In genomic region chr17:47359964-47360363, GRCm38 (mm10) we compare ENCODE assay signal across 8 mouse cellular contexts. TPM values are rescaled to one million over a fixed set of nuclear protein-coding genes. Genes with fewer than 3 reads are reported as not detected.
DNase-seq lines count a peak whose midpoint lies in the region; ATAC-seq and TF ChIP-seq lines count a peak whose summit lies in the region.

No protein-coding gene starts in this region.

- no peak for TF ChIP-seq POLR2A in cerebellum, adult 2 months (IDR thresholded peaks at IDR 0.05; ENCODE audit: borderline replicate concordance, insufficient read depth, low read length)
- TF ChIP-seq POLR2A in liver, adult 2 months (IDR thresholded peaks at IDR 0.05; ENCODE audit: extremely low read depth, insufficient read depth, low read length): no peak

- WGBS in cerebellum, adult 2 months: 29% methylated on average over 6 of the region's 6 CpGs
- WGBS in liver, adult 2 months: 37% methylated on average over 6 of the region's 6 CpGs
- 28% methylated on average over 6 of the region's 6 CpGs for WGBS in liver, embryonic 12.5 days (ENCODE audit: insufficient replicate concordance)

- ATAC-seq in liver, embryonic 12.5 days: no peak

- no peaks in the 10 kb centered on the region for H3K9me3 ChIP-seq in liver, embryonic 12.5 days (replicated peaks)

- H3K4me1 ChIP-seq in cerebellum, adult 2 months (ENCODE audit: control insufficient read depth, insufficient read depth, low read length): no peaks in the 10 kb centered on the region
- H3K4me1 ChIP-seq in liver, adult 2 months (ENCODE audit: control insufficient read depth, insufficient read depth, low read length): no peaks in the 10 kb centered on the region
- no peaks in the 10 kb centered on the region for H3K4me1 ChIP-seq in liver, embryonic 12.5 days

- no peaks in the 10 kb centered on the region for H3K36me3 ChIP-seq in liver, adult 2 months (ENCODE audit: control insufficient read depth, insufficient read depth, low read length)
- peaks cover 17% of the 10 kb centered on the region for H3K36me3 ChIP-seq in liver, embryonic 12.5 days

- TF ChIP-seq CTCF in cerebellum, adult 2 months (IDR thresholded peaks at IDR 0.05; ENCODE audit: borderline replicate concordance, insufficient read depth, low read depth, low read length): peak; percentile 45
- TF ChIP-seq CTCF in liver, adult 2 months (IDR thresholded peaks at IDR 0.05; ENCODE audit: low read depth, low read length): peak; percentile 74

- no peak overlapping the region for H3K27ac ChIP-seq in cerebellum, adult 2 months (ENCODE audit: insufficient read depth, low read length)
- H3K27ac ChIP-seq in liver, adult 2 months (replicated peaks; ENCODE audit: insufficient read depth, low read depth, low read length): no peak overlapping the region
- H3K27ac ChIP-seq in liver, embryonic 12.5 days: no peak overlapping the region

- no peaks in the 10 kb centered on the region; the same call in 1 of the 2 replicates for H3K27me3 ChIP-seq in cerebellum, adult 2 months (ENCODE audit: control insufficient read depth, insufficient read depth, low read length)
- H3K27me3 ChIP-seq in liver, adult 2 months (ENCODE audit: control insufficient read depth, insufficient read depth, low read length): no peaks in the 10 kb centered on the region
- H3K27me3 ChIP-seq in liver, embryonic 12.5 days (replicated peaks): no peaks in the 10 kb centered on the region

- H3K79me2 ChIP-seq in liver, adult 2 months (ENCODE audit: control insufficient read depth, insufficient read depth, low read length): no peaks in the 10 kb centered on the region

- H3K4me2 ChIP-seq in liver, embryonic 12.5 days: no peak overlapping the region

- peak in 1 of 2 experiments; percentile 30 for DNase-seq in cerebellum, adult 2 months
- no peak for DNase-seq in cerebellum, adult 9-10 months
- DNase-seq in liver, adult 2 months (ENCODE audit: extremely low read depth, low read depth, low spot score): peak; percentile 46
- DNase-seq in c-Kit-positive CD71-positive TER-119-negative erythroid progenitor cells, embryonic 14.5 days (ENCODE audit: low read depth): peak; percentile 44
- peak; percentile 64 to 67 for DNase-seq in kidney, postnatal 4 days
- DNase-seq in mesoderm, embryonic 11.5 days (ENCODE audit: low read depth, low spot score): peak; percentile 43
- peak; percentile 70 for DNase-seq in thymus, postnatal 14 days

- no peak overlapping the region for H3K4me3 ChIP-seq in cerebellum, adult 2 months (replicated peaks; ENCODE audit: insufficient read depth, low read depth, low read length)
- no peak overlapping the region for H3K4me3 ChIP-seq in liver, adult 2 months (ENCODE audit: insufficient read depth, low read depth, low read length)
- H3K4me3 ChIP-seq in liver, embryonic 12.5 days: no peak overlapping the region

- H3K9ac ChIP-seq in liver, adult 2 months (ENCODE audit: low read depth, low read length): no peak overlapping the region
- H3K9ac ChIP-seq in liver, embryonic 12.5 days: no peak overlapping the region

RNA-seq across cellular contexts. Expression of gene Mrps10, which starts 8.7 kb away (rescaled TPM):
- polyA plus RNA-seq in cerebellum, adult 2 months (2012; rRNA removed): 58.8 and 63.7 TPM in 2 replicates
- total RNA-seq in liver, adult 2 months (2014; rRNA removed): 33.7 and 38.5 TPM in 2 replicates
- 33.9 and 35.3 TPM in 2 replicates for polyA plus RNA-seq in liver, adult 2 months (2012; rRNA removed)
- polyA plus RNA-seq in liver, embryonic 12.5 days (2016; fragmentation: Nextera tagmentation; extraction: Ambion mirVana): 66.2 and 70.4 TPM in 2 replicates

RNA-seq across cellular contexts. Expression of gene Guca1b, which starts 25.2 kb away (rescaled TPM):
- 1.9 and 2.0 TPM in 2 replicates for polyA plus RNA-seq in cerebellum, adult 2 months (2012; rRNA removed)
- total RNA-seq in liver, adult 2 months (2014; rRNA removed): 0.54 TPM in 1 of 2 replicates, not detected in the other
- polyA plus RNA-seq in liver, adult 2 months (2012; rRNA removed): 0.65 and 0.71 TPM in 2 replicates
- 0.48 and 0.56 TPM in 2 replicates for polyA plus RNA-seq in liver, embryonic 12.5 days (2016; fragmentation: Nextera tagmentation; extraction: Ambion mirVana)

RNA-seq across cellular contexts. Expression of gene Guca1a, which starts 40.4 kb away (rescaled TPM):
- 0.21 and 0.25 TPM in 2 replicates for polyA plus RNA-seq in cerebellum, adult 2 months (2012; rRNA removed)
- total RNA-seq in liver, adult 2 months (2014; rRNA removed): 0.55 and 2.3 TPM in 2 replicates
- 2.7 and 2.8 TPM in 2 replicates for polyA plus RNA-seq in liver, adult 2 months (2012; rRNA removed)
- polyA plus RNA-seq in liver, embryonic 12.5 days (2016; fragmentation: Nextera tagmentation; extraction: Ambion mirVana): 0.97 and 1.4 TPM in 2 replicates
